Mouse (Mus musculus) hematopoietic multipotent progenitor cell, adult 10-12 weeks (in vitro differentiated cells): ENCODE results near the gene Alg3. TPM values are rescaled to one million over a fixed set of nuclear protein-coding genes. Genes with fewer than 3 reads are reported as not detected.

Experiments used
- polyA plus RNA-seq: library from polyadenylated mRNA; stranded (reverse); fragments of >175 nt; gene quantifications from 2 replicates; pipeline ENCODE4 v1.2.3, GENCODE M21; 2012; ENCODE audit warnings: low replicate concordance

Gene Alg3
- 12.4 and 14.8 TPM in 2 replicates for polyA plus RNA-seq

GRCm38 (mm10) chr16:20611357-20612227 lies at the start of gene Alg3, which contains the start of the genes Eef1akmt4 and Gm49333:
Gene Alg3, minus strand, starts transcription at chr16:20611735.
Gene Eef1akmt4, plus strand, starts transcription at chr16:20611593.
Gene Gm49333, plus strand, starts transcription at chr16:20611610.

GRCm38 (mm10) chr16:20651076-20651946 lies 39.8 kb upstream of the Alg3 start, which contains the start of gene Psmd2:
Gene Psmd2, plus strand, starts transcription at chr16:20651652.

GRCm38 (mm10) chr16:20629731-20630634 lies 18.4 kb upstream of the Alg3 start, which contains the start of gene Ece2:
Gene Ece2, plus strand, starts transcription at chr16:20629828.

GRCm38 (mm10) chr16:20621191-20621990 lies 9.9 kb upstream of the Alg3 start, which contains the start of gene Camk2n2:
Gene Camk2n2, minus strand, starts transcription at chr16:20621287.

GRCm38 (mm10) chr16:20589366-20589938 lies 22.1 kb downstream of the Alg3 start, which contains the start of gene Vwa5b2:
Gene Vwa5b2, plus strand, starts transcription at chr16:20589471.

Other genes with a start within 250 kb of the Alg3 start
- gene Abcc5, start 185.3 kb downstream of the Alg3 start, polyA plus RNA-seq = 4.6 and 8.1 TPM in 2 replicates
- gene Eif2b5, start 112.9 kb downstream of the Alg3 start, polyA plus RNA-seq = 12.9 and 17.4 TPM in 2 replicates
- gene Dvl3, start 94.8 kb downstream of the Alg3 start, polyA plus RNA-seq = 31.2 and 61.5 TPM in 2 replicates
- gene Ap2m1, start 76.3 kb downstream of the Alg3 start, polyA plus RNA-seq = 63.6 and 66.9 TPM in 2 replicates
- 28.8 and 31.8 TPM in 2 replicates for gene Abcf3, start 63.2 kb downstream of the Alg3 start, polyA plus RNA-seq
- 0.04 and 0.05 TPM in 2 replicates for gene Vwa5b2, start 22.3 kb downstream of the Alg3 start, polyA plus RNA-seq
- gene Eef1akmt4, start 142 bp downstream of the Alg3 start, polyA plus RNA-seq = 0.40 and 5.7 TPM in 2 replicates
- gene Gm49333, start 125 bp downstream of the Alg3 start, polyA plus RNA-seq = not detected in 2 replicates
- 0.65 and 2.3 TPM in 2 replicates for gene Camk2n2, start 9.6 kb upstream of the Alg3 start, polyA plus RNA-seq
- gene Ece2, start 18.1 kb upstream of the Alg3 start, polyA plus RNA-seq = not detected in 2 replicates
- gene Psmd2, start 39.9 kb upstream of the Alg3 start, polyA plus RNA-seq = 104 and 180 TPM in 2 replicates
- 484 and 1,061 TPM in 2 replicates for gene Eif4g1, start 56.6 kb upstream of the Alg3 start, polyA plus RNA-seq
- 4.5 and 6.6 TPM in 2 replicates for gene Fam131a, start 81.5 kb upstream of the Alg3 start, polyA plus RNA-seq
- 0.23 and 5.3 TPM in 2 replicates for gene Polr2h, start 105.9 kb upstream of the Alg3 start, polyA plus RNA-seq
- gene Clcn2, start 106.0 kb upstream of the Alg3 start, polyA plus RNA-seq = 3.0 and 6.2 TPM in 2 replicates
- not detected in 2 replicates for gene Chrd, start 121.4 kb upstream of the Alg3 start, polyA plus RNA-seq
- not detected in 2 replicates for gene Thpo, start 122.8 kb upstream of the Alg3 start, polyA plus RNA-seq